Mouse (Mus musculus): ENCODE results near the gene Rtl10.
"Not testable (repeated sequence)": the region's sequence is repeated elsewhere in the genome, so short reads cannot be mapped to it uniquely, and the experiment has no call there.

Rtl10 gene

DNA sequence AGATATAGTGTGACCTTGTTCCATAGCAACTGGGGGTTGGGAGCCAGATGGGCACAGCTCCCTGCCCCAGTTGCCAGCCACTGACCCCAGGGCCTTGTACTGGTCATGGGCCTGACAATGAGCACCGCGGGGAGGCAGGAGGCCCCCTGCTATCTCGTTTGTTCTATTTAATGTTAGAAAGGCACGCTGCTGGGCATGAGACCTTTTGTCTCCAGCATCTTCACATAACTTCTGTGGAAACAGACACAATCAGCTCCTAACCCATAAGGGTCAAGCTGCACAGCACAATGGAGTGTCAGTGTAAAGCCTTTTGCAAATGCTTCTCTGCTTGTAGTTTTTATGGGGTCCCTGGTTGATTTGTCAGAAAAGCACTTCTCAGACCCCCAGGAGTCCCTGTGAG lies 14.3 kb upstream of the Rtl10 start:
- no peak for DNase-seq

- DNase-seq, result no peak
Observed at GRCm38 (mm10) chr16:18484794-18485435, 13.8 kb upstream of the Rtl10 start.

DNA sequence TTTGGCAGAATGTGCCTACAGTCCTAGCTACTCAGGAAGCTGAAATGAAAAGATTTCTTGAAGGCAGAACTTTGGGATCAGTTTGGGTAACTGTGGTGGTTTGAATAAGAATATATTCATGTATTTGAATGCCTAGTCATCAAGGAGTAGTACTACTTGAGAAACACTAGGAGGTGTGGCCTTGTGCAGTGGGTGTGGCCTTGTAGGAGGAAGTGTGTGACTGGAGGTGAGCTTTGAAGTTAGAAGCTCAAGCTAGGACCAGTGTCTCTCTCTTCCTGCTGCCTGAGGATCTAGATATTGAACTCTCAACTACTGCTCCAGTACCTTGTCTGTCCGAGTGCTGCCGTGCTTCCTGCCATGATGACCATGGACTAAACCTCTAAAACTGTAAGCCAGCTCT lies 12.6 kb upstream of the Rtl10 start:
- no peak for DNase-seq

DNA sequence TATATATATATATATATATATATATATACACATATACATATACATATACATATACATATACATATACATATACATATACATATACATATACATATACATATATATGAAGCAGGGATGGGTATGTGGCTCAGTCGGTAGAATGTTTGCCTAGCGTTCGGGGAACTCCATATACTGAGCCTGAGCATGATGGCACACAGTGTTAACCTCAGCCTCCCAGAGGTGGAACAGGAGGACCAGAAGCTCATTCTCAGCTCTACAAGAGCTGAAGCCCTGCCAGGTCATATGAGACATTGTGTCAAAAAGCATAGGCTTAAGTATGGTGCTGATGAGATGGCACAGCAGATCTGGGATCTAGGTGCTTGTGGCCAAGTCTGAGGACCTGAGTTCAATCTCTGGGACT lies 8.4 kb upstream of the Rtl10 start:
- DNase-seq, result no peak

- no peak for DNase-seq
Observed at GRCm38 (mm10) chr16:18490894-18491293, 7.8 kb upstream of the Rtl10 start.

GRCm38 (mm10) chr16:18497865-18498515 lies 711 bp upstream of the Rtl10 start:
- peak; percentile 33 to 35 for DNase-seq

GRCm38 (mm10) chr16:18498996-18499395 lies 295 bp downstream of the Rtl10 start:
- DNase-seq, result peak in 1 of 2 experiments; percentile 41

GRCm38 (mm10) chr16:18501531-18501930 lies 2.8 kb downstream of the Rtl10 start:
- DNase-seq, result no peak

DNA sequence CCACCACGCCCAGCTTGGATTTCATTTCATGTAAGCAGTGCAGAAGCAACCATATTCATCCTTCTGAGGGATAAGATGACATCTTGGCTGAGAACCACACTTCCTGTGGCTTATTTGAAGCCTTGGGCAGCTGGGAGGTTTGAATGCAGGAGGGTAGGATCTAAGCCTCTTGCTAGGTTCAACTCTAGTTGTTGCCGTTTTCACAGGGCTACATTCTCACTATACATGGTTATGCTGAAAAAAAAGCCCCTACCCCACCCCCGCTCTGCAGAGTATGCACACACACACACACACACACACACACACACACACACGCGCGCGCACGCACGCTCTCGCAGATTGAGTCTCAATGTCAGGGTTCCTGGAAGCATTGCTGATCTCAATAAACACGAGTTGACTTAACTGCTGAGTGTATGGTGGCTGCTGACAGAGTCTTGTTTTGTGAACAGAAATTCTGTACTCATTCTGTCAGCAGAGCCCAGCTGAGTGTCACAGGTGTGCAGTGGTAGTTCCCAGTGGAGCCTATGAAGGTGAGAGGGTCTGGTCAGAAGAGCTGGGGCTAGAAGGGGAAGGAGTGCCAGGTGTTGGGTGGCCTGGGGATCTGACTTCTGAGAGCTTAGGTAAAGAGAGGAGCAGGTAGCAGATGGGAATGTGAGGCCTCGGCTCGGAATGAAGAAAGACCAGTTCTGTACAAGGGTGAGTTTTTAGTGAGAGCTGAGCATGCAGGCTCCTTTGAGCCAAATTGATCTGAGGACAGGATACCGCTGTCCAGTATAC lies 5.1 kb downstream of the Rtl10 start:
- no peak for DNase-seq

DNA sequence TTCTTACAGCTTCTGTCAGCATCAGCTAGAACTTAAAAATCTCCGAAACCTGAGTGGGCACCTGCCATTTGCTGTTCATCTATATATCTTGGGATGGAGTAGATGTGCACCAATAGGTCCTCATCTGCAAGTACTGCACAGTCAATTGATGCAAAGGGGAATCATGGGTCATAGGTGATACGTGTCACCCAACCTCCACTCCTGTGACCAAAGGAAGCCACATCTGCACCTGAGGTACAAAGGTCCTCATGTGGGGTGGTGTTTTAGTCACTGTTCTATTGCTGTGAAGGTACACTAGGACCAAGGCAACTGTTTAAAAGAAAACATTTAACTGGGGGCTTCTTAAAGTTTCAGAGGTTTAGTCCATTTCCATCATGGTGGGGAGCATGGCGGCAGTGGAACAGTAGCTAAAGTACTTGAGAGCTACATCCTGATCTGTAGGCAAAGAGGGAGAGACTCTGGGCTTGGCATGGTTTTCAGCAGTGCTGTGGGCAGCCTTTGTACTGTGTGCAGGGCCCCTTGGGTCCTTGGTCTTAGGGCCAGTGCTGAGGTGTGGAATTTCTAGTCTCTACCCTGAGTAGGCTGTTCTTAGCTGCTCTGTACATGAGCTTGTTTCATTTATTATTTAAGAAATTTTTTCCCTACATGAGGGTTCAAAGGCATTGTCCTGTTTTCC lies 8.0 kb downstream of the Rtl10 start:
- DNase-seq, result no peak

DNA sequence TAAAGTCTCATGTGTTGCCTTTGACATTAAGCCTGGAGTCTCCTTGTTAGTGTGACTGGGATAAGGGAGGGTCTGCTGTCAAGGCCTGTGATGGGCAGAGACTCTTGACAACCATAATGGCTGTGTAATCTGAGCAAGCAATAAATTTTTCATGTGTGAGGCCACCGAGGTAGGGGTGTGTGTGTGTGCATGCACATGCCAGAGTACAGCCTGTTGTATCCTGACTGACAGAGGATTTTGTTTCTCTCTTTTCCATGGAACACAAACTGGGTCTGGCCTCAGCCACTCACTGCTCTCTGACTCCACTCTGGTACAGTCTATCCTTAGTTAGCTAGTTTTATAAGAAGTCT lies 8.5 kb downstream of the Rtl10 start:
- no peak for DNase-seq

- DNase-seq, result no peak
Observed at GRCm38 (mm10) chr16:18511741-18512140, 13.0 kb downstream of the Rtl10 start.

- no peak for DNase-seq
Observed at GRCm38 (mm10) chr16:18513508-18513907, 14.8 kb downstream of the Rtl10 start.

GRCm38 (mm10) chr16:18518091-18518490 lies 19.4 kb downstream of the Rtl10 start:
- peak in 1 of 2 experiments; percentile 14 for DNase-seq

DNA sequence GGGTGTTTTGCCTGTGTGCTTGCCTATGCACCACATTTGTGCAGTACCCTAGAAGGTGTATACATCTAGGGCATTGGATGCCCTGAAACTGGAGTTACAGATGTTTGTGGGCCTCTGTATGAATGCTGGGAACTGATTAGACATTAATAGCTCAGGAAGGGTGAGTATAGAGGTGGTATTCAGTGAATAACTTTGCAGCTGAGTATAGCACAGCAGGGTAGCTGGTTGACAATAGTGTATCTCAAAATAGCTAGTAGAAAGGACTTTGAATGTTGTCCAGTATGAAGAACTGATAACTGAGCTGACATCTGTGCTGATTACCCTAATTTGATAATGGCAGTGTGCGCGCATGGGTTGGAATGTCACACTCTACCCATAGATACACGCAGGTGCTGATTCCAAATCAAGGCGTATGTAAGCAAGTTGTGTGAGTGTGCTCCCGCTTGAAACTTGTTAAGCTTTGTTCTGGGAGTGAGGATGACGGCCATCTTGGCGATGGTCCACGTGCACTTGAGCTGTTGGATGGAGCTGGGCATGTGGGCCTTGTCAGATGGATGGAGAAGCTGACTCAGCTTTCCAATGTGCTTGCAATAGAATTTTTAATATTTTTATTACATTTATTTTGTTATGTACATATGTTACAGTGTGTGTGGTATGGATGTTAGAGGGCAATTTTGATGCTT lies 25.0 kb downstream of the Rtl10 start:
- no peak for DNase-seq

DNA sequence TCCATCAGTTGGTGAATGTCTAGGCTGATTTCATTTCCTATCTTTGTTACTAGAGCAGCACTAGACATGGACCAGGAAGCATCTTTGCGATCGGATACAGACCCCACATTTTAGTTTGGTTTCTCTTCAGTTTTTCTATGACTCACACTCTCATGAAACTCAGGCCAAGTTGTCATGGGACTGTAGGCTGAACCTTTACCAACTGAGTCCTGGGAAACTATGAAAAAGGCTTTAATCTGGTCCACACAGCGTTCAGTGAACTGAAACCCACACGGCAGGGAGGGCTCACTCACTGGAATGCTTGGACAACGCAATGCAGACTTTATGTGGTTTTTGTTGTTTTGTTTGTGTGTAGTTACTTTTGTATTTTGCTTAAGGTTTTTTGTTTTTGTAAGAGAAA lies 30.0 kb downstream of the Rtl10 start:
- DNase-seq, result no peak

- DNase-seq, result not testable (repeated sequence)
Observed at GRCm38 (mm10) chr16:18533061-18533460, 34.4 kb downstream of the Rtl10 start.

DNA sequence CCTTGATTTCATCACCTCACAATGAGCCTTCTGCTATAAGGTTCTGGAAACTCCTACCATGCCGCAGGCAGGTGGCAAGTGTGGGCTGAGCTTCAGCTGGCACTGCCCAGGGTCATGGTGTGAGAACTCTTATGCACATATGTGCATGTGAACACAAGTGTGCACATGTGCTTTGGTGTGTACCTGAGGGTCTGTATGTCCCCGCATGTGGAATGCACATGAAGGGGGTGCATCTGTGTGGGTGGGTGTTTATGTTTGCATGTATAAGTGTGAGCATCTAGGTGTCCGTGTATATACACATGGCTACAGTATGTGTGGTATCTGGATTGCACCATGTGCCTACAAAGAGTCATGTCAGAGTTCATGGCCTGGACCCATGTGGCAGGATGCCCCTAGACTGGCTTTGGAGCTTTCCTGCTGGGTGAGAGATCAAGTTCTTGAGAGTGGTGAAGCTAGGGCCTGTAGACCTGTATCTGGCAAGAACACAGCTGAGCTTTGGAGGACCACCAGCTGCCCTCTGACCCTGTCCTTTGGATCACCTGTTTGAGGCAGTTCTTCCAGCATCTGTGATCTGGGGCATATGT lies 38.8 kb downstream of the Rtl10 start:
- no peak for DNase-seq

- no peak for DNase-seq
Observed at GRCm38 (mm10) chr16:18539281-18539680, 40.6 kb downstream of the Rtl10 start.

- DNase-seq, result no peak
Observed at GRCm38 (mm10) chr16:18543151-18543829, 44.6 kb downstream of the Rtl10 start.

DNA sequence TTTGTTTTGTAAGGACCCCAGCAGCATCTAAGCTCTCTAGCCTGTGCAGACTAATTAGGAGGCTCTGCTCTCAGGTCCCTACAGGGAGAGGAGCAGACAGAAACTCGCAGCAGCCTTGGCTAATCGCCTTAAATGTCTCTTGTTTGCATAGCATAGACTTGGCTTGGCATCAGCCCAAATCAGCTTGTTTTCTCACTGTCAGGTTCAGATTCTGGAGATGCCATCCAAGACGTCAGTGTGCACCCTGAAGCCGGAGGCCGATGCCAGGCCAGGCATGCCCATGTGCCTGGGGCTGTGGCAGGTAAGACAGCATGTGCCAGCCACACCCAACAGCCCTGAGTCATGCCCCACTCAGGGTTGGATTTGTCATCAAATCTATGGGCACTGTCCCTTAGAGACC lies 49.2 kb downstream of the Rtl10 start:
- DNase-seq, result no peak
